12 mouse cellular contexts compared by ENCODE assay signal in genomic region chrX:10233051-10233450, GRCm38 (mm10). TPM values are rescaled to one million over a fixed set of nuclear protein-coding genes. Genes with fewer than 3 reads are reported as not detected.
A peak's percentile ranks its signal among the peaks of the same experiment; 100 is the strongest.
DNase-seq lines count a peak whose midpoint lies in the region; ATAC-seq and TF ChIP-seq lines count a peak whose summit lies in the region.
"Had no signal": no experiment of that assay in that cellular context is flagged by ENCODE, and none has a peak within 500 bp of the region (broad histone marks: within the 10 kb centered on the region; RNA-seq: fewer than 3 reads in every experiment).

No protein-coding gene starts in this region.

- H3K27me3 ChIP-seq in heart, postnatal 0 days (ENCODE audit: control insufficient read depth, insufficient read depth, low read length): no peaks in the 10 kb centered on the region
- H3K27me3 ChIP-seq in heart, embryonic 10.5 days (ENCODE audit: insufficient read depth, poor library complexity, severe bottlenecking): no peaks in the 10 kb centered on the region
- H3K27me3 ChIP-seq in limb, embryonic 14.5 days (ENCODE audit: control insufficient read depth, insufficient read depth, low read length): no peaks in the 10 kb centered on the region
- no peaks in the 10 kb centered on the region for H3K27me3 ChIP-seq in limb, embryonic 10.5 days (ENCODE audit: low read depth, poor library complexity, severe bottlenecking)
- H3K27me3 ChIP-seq: liver, embryonic 13.5 days had no signal

- 56% methylated on average over 2 of the region's 2 CpGs for WGBS in heart, postnatal 0 days
- WGBS in heart, embryonic 10.5 days: 77% methylated on average over 2 of the region's 2 CpGs
- WGBS in limb, embryonic 14.5 days: 56% methylated on average over 2 of the region's 2 CpGs
- 81% methylated on average over 2 of the region's 2 CpGs for WGBS in limb, embryonic 10.5 days

- no peak for TF ChIP-seq POLR2A in limb, embryonic 14.5 days (IDR thresholded peaks at IDR 0.05; ENCODE audit: borderline replicate concordance, extremely low read depth, insufficient read depth, insufficient read length)

- no peak for TF ChIP-seq EP300 in heart, postnatal 0 days (IDR thresholded peaks at IDR 0.05; ENCODE audit: low read depth)

- H3K9ac ChIP-seq in heart, postnatal 0 days (replicated peaks; ENCODE audit: low read depth, low read length): no peak overlapping the region
- no peak overlapping the region for H3K9ac ChIP-seq in limb, embryonic 14.5 days (ENCODE audit: low read depth, low read length, severe bottlenecking)
- H3K9ac ChIP-seq: liver, embryonic 13.5 days had no signal

- H3K27ac ChIP-seq in heart, postnatal 0 days (ENCODE audit: low read depth): no peak overlapping the region
- no peak overlapping the region for H3K27ac ChIP-seq in heart, embryonic 10.5 days
- H3K27ac ChIP-seq in limb, embryonic 14.5 days (replicated peaks; ENCODE audit: low read depth, low read length): no peak overlapping the region
- no peak overlapping the region for H3K27ac ChIP-seq in limb, embryonic 10.5 days
- H3K27ac ChIP-seq: liver, embryonic 13.5 days had no signal

- no peaks in the 10 kb centered on the region for H3K36me3 ChIP-seq in heart, postnatal 0 days (replicated peaks; ENCODE audit: control insufficient read depth, insufficient read depth, low read length)
- no peaks in the 10 kb centered on the region for H3K36me3 ChIP-seq in heart, embryonic 10.5 days
- H3K36me3 ChIP-seq in limb, embryonic 14.5 days (ENCODE audit: control insufficient read depth, insufficient read depth, low read length): no peaks in the 10 kb centered on the region
- H3K36me3 ChIP-seq in limb, embryonic 10.5 days: no peaks in the 10 kb centered on the region
- H3K36me3 ChIP-seq: liver, embryonic 13.5 days had no signal

- no peak overlapping the region for H3K4me2 ChIP-seq in heart, postnatal 0 days (ENCODE audit: low read depth, low read length)
- H3K4me2 ChIP-seq in limb, embryonic 14.5 days (replicated peaks; ENCODE audit: low read depth, low read length, severe bottlenecking): no peak overlapping the region
- H3K4me2 ChIP-seq: liver, embryonic 13.5 days had no signal

- no peak for DNase-seq in cerebellum, postnatal 4 days (ENCODE audit: low spot score in 2 of 2)
- no peak for DNase-seq in heart, postnatal 0 days (ENCODE audit: low spot score)
- no peak for DNase-seq in heart, embryonic 10.5 days (ENCODE audit: low spot score)
- peak; percentile 3 for DNase-seq in limb, embryonic 14.5 days (ENCODE audit: low spot score)
- no peak for DNase-seq in limb, embryonic 10.5 days (ENCODE audit: low spot score)
- DNase-seq in brain, adult 2 months (ENCODE audit: low read depth, low spot score): peak; percentile 76
- DNase-seq in spleen, adult 12 weeks (ENCODE audit: low spot score): no peak
- DNase-seq: kidney, adult 18-20 months; liver, embryonic 13.5 days had no signal

- TF ChIP-seq CTCF in heart, postnatal 0 days (IDR thresholded peaks at IDR 0.05; ENCODE audit: low read depth): peak; percentile 14; the same call in 1 of the 2 replicates

- no peaks in the 10 kb centered on the region for H3K4me1 ChIP-seq in heart, postnatal 0 days (ENCODE audit: control insufficient read depth, insufficient read depth)
- H3K4me1 ChIP-seq in heart, embryonic 10.5 days: no peaks in the 10 kb centered on the region
- no peaks in the 10 kb centered on the region for H3K4me1 ChIP-seq in limb, embryonic 14.5 days (ENCODE audit: control insufficient read depth, insufficient read depth, low read length)
- H3K4me1 ChIP-seq in limb, embryonic 10.5 days: no peaks in the 10 kb centered on the region
- H3K4me1 ChIP-seq: liver, embryonic 13.5 days had no signal

- peak; percentile 20; the same call in 1 of the 2 replicates for ATAC-seq in cerebellum, adult (ENCODE audit: insufficient number of reproducible peaks, low FRiP score, low TSS enrichment)
- no peak for ATAC-seq in heart, postnatal 0 days (ENCODE audit: insufficient read depth, low read depth)
- ATAC-seq in limb, embryonic 14.5 days (ENCODE audit: low FRiP score, low read depth): no peak

- no peak overlapping the region for H3K4me3 ChIP-seq in heart, postnatal 0 days (ENCODE audit: low read depth, low read length)
- H3K4me3 ChIP-seq in heart, embryonic 10.5 days: no peak overlapping the region
- no peak overlapping the region for H3K4me3 ChIP-seq in limb, embryonic 14.5 days (replicated peaks; ENCODE audit: low read length)
- H3K4me3 ChIP-seq in limb, embryonic 10.5 days: no peak overlapping the region
- H3K4me3 ChIP-seq: liver, embryonic 13.5 days had no signal

- H3K9me3 ChIP-seq in heart, postnatal 0 days (replicated peaks; ENCODE audit: control insufficient read depth, low read length): no peaks in the 10 kb centered on the region
- no peaks in the 10 kb centered on the region for H3K9me3 ChIP-seq in heart, embryonic 10.5 days
- H3K9me3 ChIP-seq in limb, embryonic 14.5 days (ENCODE audit: control insufficient read depth, low read length): no peaks in the 10 kb centered on the region
- H3K9me3 ChIP-seq in limb, embryonic 10.5 days (replicated peaks): no peaks in the 10 kb centered on the region
- H3K9me3 ChIP-seq: liver, embryonic 13.5 days had no signal

RNA-seq across cellular contexts. Expression of gene Rpgr, which starts 16.3 kb away (rescaled TPM):
- 3.4 and 12.7 TPM in 2 replicates for total RNA-seq in heart, postnatal 0 days (2014; rRNA removed; ENCODE audit: low replicate concordance)
- 7.4 and 7.6 TPM in 2 replicates for polyA plus RNA-seq in heart, postnatal 0 days (2015; fragmentation: Nextera tagmentation; extraction: Ambion mirVana)
- polyA plus RNA-seq in heart, embryonic 10.5 days (2016; fragmentation: Nextera tagmentation; extraction: Ambion mirVana): 13.5 and 14.3 TPM in 2 replicates
- 8.0 and 8.6 TPM in 2 replicates for polyA plus RNA-seq in limb, embryonic 14.5 days (2012; rRNA removed)
- polyA plus RNA-seq in limb, embryonic 14.5 days (2014; fragmentation: Nextera tagmentation; extraction: Ambion mirVana): 9.9 and 12.5 TPM in 2 replicates
- polyA plus RNA-seq in limb, embryonic 10.5 days (2016; fragmentation: Nextera tagmentation; extraction: Ambion mirVana): 19.0 and 23.5 TPM in 2 replicates

RNA-seq across cellular contexts. Expression of gene Otc, which starts 19.1 kb away (rescaled TPM):
- total RNA-seq in heart, postnatal 0 days (2014; rRNA removed; ENCODE audit: low replicate concordance): not detected in 2 replicates
- not detected in 2 replicates for polyA plus RNA-seq in heart, postnatal 0 days (2015; fragmentation: Nextera tagmentation; extraction: Ambion mirVana)
- polyA plus RNA-seq in heart, embryonic 10.5 days (2016; fragmentation: Nextera tagmentation; extraction: Ambion mirVana): 1.5 TPM in 1 of 2 replicates, not detected in the other
- not detected in 2 replicates for polyA plus RNA-seq in limb, embryonic 14.5 days (2012; rRNA removed)
- polyA plus RNA-seq in limb, embryonic 14.5 days (2014; fragmentation: Nextera tagmentation; extraction: Ambion mirVana): not detected in 2 replicates
- not detected in 2 replicates for polyA plus RNA-seq in limb, embryonic 10.5 days (2016; fragmentation: Nextera tagmentation; extraction: Ambion mirVana)
- total RNA-seq: heart, adult 18-20 months; monocyte, adult 5-6 weeks had no signal

Comparison
In these comparisons a context has a peak if more than half of its experiments do, and no peak if none do; other contexts are left out.
1. DNase-seq: peak in limb, embryonic 14.5 days (single experiment) and brain, adult 2 months (single experiment); none in cerebellum, postnatal 4 days (0 of 2), heart, postnatal 0 days (single experiment), heart, embryonic 10.5 days (single experiment), limb, embryonic 10.5 days (single experiment) and spleen, adult 12 weeks (single experiment).